Comparison of ENCODE assay signal across 19 mouse cellular contexts in the genomic region with DNA sequence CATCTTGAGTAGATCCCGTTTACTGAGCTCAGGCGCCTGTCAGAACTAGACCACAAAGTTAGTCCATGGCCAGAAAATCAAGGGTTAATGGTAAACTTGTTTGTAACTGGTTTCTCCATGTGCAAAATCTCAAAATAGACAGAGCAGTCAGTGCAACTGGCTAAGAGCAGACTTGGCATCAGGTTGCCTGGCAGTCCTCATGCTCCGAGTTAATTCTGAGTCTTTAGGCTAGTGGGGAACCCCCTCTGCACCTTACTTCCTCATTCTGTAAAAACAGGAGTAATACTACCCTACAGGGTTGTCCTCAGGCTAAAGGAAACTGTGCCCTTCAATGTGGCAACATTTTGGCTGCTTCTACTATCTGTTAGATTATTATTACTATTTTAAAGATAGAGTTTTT. TPM values are rescaled to one million over a fixed set of nuclear protein-coding genes. Genes with fewer than 3 reads are reported as not detected.
DNase-seq lines count a peak whose midpoint lies in the region; ATAC-seq and TF ChIP-seq lines count a peak whose summit lies in the region.
"Had no signal": no experiment of that assay in that cellular context is flagged by ENCODE, and none has a peak within 500 bp of the region (broad histone marks: within the 10 kb centered on the region; RNA-seq: fewer than 3 reads in every experiment).

No protein-coding gene starts in this region.

- peaks cover 5 to 48% of the 10 kb centered on the region in 2 experiments; a peak in 3 of 4 replicates for H3K36me3 ChIP-seq in MEL (ENCODE audit: control insufficient read depth in 1 of 2, insufficient read depth in 2 of 2, low read length in 2 of 2)
- H3K36me3 ChIP-seq: embryonic facial prominence, embryonic 12.5 days; forebrain, embryonic 12.5 days; hindbrain, embryonic 13.5 days; limb, embryonic 10.5 days had no signal

- no peak for TF ChIP-seq CTCF in MEL (IDR thresholded peaks at IDR 0.05 in 2 of 3, conservative IDR thresholded peaks at IDR 0.05 in 1 of 3; ENCODE audit: control insufficient read depth in 1 of 3, insufficient read depth in 1 of 3, low read depth in 2 of 3, low read length in 3 of 3, poor library complexity in 1 of 3, severe bottlenecking in 1 of 3)

- DNase-seq in layer of hippocampus, adult 9-11 months: peak; percentile 62
- DNase-seq in layer of hippocampus, adult 8-10 months (ENCODE audit: low spot score in 2 of 2): no peak
- DNase-seq in MEL (ENCODE audit: low read depth, low spot score): peak; percentile 74
- DNase-seq in gastrocnemius, postnatal 25 days: peak; percentile 46
- DNase-seq in kidney, postnatal 10 days: no peak
- DNase-seq in left cerebral cortex, adult 11 months (ENCODE audit: low spot score): no peak
- no peak for DNase-seq in c-Kit-positive CD71-positive TER-119-positive erythroid progenitor cells, embryonic 14.5 days (ENCODE audit: low spot score)
- DNase-seq: cerebellum, adult 8-10 months; kidney, adult 2 months; right cerebral cortex, postnatal 4 days; thymus, postnatal 4 days had no signal

- H3K27ac ChIP-seq in MEL (ENCODE audit: control insufficient read depth, low read depth, low read length): no peak overlapping the region
- H3K27ac ChIP-seq: embryonic facial prominence, embryonic 12.5 days; forebrain, embryonic 12.5 days; hindbrain, embryonic 13.5 days; layer of hippocampus, adult 2 months; limb, embryonic 10.5 days had no signal

- no peak for TF ChIP-seq POLR2A in MEL (IDR thresholded peaks at IDR 0.05; ENCODE audit: control insufficient read depth in 1 of 2, insufficient read depth in 1 of 2, low read depth in 1 of 2, low read length in 2 of 2, poor library complexity in 1 of 2)

- no peak overlapping the region for H3K9ac ChIP-seq in MEL (ENCODE audit: control insufficient read depth, low read depth, low read length, poor library complexity, severe bottlenecking)
- H3K9ac ChIP-seq: embryonic facial prominence, embryonic 12.5 days; forebrain, embryonic 12.5 days; hindbrain, embryonic 13.5 days had no signal

- no peak for TF ChIP-seq EP300 in MEL (IDR thresholded peaks at IDR 0.05; ENCODE audit: low read depth in 1 of 2, low read length in 2 of 2)

- no peaks in the 10 kb centered on the region for H3K9me3 ChIP-seq in MEL (replicated peaks; ENCODE audit: insufficient read depth, low read length)
- H3K9me3 ChIP-seq: embryonic facial prominence, embryonic 12.5 days; forebrain, embryonic 12.5 days; hindbrain, embryonic 13.5 days; limb, embryonic 10.5 days; megakaryocyte, embryonic 14.5 days had no signal

- no peaks in the 10 kb centered on the region for H3K79me2 ChIP-seq in MEL (ENCODE audit: control insufficient read depth, insufficient read depth, low read length, poor library complexity)

- H3K27me3 ChIP-seq in MEL (ENCODE audit: control insufficient read depth in 1 of 2, insufficient read depth in 2 of 2, low read length in 2 of 2): no peaks in the 10 kb centered on the region
- H3K27me3 ChIP-seq: embryonic facial prominence, embryonic 12.5 days; forebrain, embryonic 12.5 days; hindbrain, embryonic 13.5 days; megakaryocyte, embryonic 14.5 days had no signal

- peak; percentile 98 for ATAC-seq in neutrophil, adult 5-6 weeks (ENCODE audit: extremely low read depth, insufficient number of reproducible peaks, low FRiP score, poor library complexity, severe bottlenecking)

- TF ChIP-seq RAD21 in MEL (IDR thresholded peaks at IDR 0.05; ENCODE audit: low read depth, low read length): no peak

- H3K4me1 ChIP-seq in MEL (ENCODE audit: control insufficient read depth in 1 of 2, insufficient read depth in 2 of 2, low read length in 2 of 2): peaks cover 0 to 2% of the 10 kb centered on the region in 2 experiments; a peak in 1 of 4 replicates
- H3K4me1 ChIP-seq: embryonic facial prominence, embryonic 12.5 days; hindbrain, embryonic 13.5 days; limb, embryonic 10.5 days; megakaryocyte, embryonic 14.5 days had no signal

- H3K4me3 ChIP-seq in MEL (ENCODE audit: control insufficient read depth in 1 of 2, insufficient read depth in 1 of 2, low read depth in 2 of 2, low read length in 2 of 2): no peak overlapping the region
- H3K4me3 ChIP-seq: embryonic facial prominence, embryonic 12.5 days; forebrain, embryonic 12.5 days; hindbrain, embryonic 13.5 days; layer of hippocampus, adult 2 months; limb, embryonic 10.5 days; megakaryocyte, embryonic 14.5 days; myocyte had no signal

TF ChIP-seq in MEL, 35 proteins besides CTCF, POLR2A, EP300 and RAD21:
- TF ChIP-seq ZMIZ1 (IDR thresholded peaks at IDR 0.05; ENCODE audit: low read depth, low read length): no peak
- no peak for TF ChIP-seq ETS1 (IDR thresholded peaks at IDR 0.05; ENCODE audit: low read depth, low read length)
- TF ChIP-seq POLR2AphosphoS2 (IDR thresholded peaks at IDR 0.05; ENCODE audit: low read length): no peak
- TF ChIP-seq RCOR1 (IDR thresholded peaks at IDR 0.05; ENCODE audit: low read depth, low read length): no peak
- no peak for TF ChIP-seq ZKSCAN1 (IDR thresholded peaks at IDR 0.05; ENCODE audit: low read depth, low read length)
- no peak for TF ChIP-seq USF2 (IDR thresholded peaks at IDR 0.05; ENCODE audit: borderline replicate concordance in 1 of 2, insufficient read depth in 1 of 2, low read depth in 1 of 2, low read length in 2 of 2)
- TF ChIP-seq SIN3A (IDR thresholded peaks at IDR 0.05; ENCODE audit: low read length): 0 out of 2 replicates have a peak, but pooled peaks have one; percentile 34
- no peak for TF ChIP-seq TAL1 (IDR thresholded peaks at IDR 0.05; ENCODE audit: low read length)
- TF ChIP-seq TCF12 (IDR thresholded peaks at IDR 0.05; ENCODE audit: low read depth, low read length): no peak
- 0 out of 2 replicates have a peak, but pooled peaks have one; percentile 2 for TF ChIP-seq SMC3 (IDR thresholded peaks at IDR 0.05; ENCODE audit: low read depth, low read length)
- TF ChIP-seq KAT2A (conservative IDR thresholded peaks at IDR 0.05; ENCODE audit: low read depth, low read length): no peak
TF ChIP-seq in MEL: peak in this region for 2.

RNA-seq across cellular contexts. Expression of gene Abcb4, which starts 50.3 kb away (rescaled TPM):
- total RNA-seq in layer of hippocampus, adult 8-10 months (2022): 1 to 10 TPM; 5.8 to 8.0 (median 6.7) TPM
- total RNA-seq in MEL (2012; rRNA removed): 95.2 and 107 TPM in 2 replicates
- polyA plus RNA-seq in MEL (2012; ENCODE audit: insufficient read depth in 1 of 2, insufficient read length in 2 of 2, low read depth in 1 of 2, low replicate concordance in 2 of 2, missing spikeins in 1 of 2): 10 to 100 TPM in 1 of 2 experiments, not detected in 1; 86.0 TPM
- 10 to 100 TPM; 56.1 to 63.5 TPM for total RNA-seq in gastrocnemius, postnatal 25 days (2021)
- 2.7 TPM in 2 replicates for total RNA-seq in neutrophil, adult 5-6 weeks (2017)

RNA-seq across cellular contexts. Expression of gene Crot, which starts 53.3 kb away (rescaled TPM):
- 10 to 100 TPM; 21.6 to 30.9 (median 25.3) TPM for total RNA-seq in layer of hippocampus, adult 8-10 months (2022)
- total RNA-seq in MEL (2012; rRNA removed): 9.4 and 10.1 TPM in 2 replicates
- 100 to 1,000 TPM in 1 of 2 experiments, 1 to 10 TPM in 1; 9.8 to 148 TPM for polyA plus RNA-seq in MEL (2012; ENCODE audit: insufficient read depth in 1 of 2, insufficient read length in 2 of 2, low read depth in 1 of 2, low replicate concordance in 2 of 2, missing spikeins in 1 of 2)
- 10 to 100 TPM; 22.6 to 24.4 TPM for total RNA-seq in gastrocnemius, postnatal 25 days (2021)
- 43.8 and 44.7 TPM in 2 replicates for total RNA-seq in neutrophil, adult 5-6 weeks (2017)

Comparison
In these comparisons a context has a peak if more than half of its experiments do, and no peak if none do; other contexts are left out.
1. DNase-seq: peak in layer of hippocampus, adult 9-11 months (single experiment), MEL (single experiment) and gastrocnemius, postnatal 25 days (single experiment); none in layer of hippocampus, adult 8-10 months (0 of 2), kidney, postnatal 10 days (single experiment), left cerebral cortex, adult 11 months (single experiment) and c-Kit-positive CD71-positive TER-119-positive erythroid progenitor cells, embryonic 14.5 days (single experiment).
2. RNA of gene Abcb4, which starts 50.3 kb away (total RNA-seq): 95.2 to 107 TPM in MEL and 56.1 to 63.5 TPM in gastrocnemius, postnatal 25 days; 5.8 to 8.0 TPM in layer of hippocampus, adult 8-10 months and 2.7 TPM in neutrophil, adult 5-6 weeks; every median in the first group is over 4 times any median in the second.